Mouse (Mus musculus): ENCODE measurements around the gene Brk1.
A peak's percentile ranks its signal among the peaks of the same experiment; 100 is the strongest.

Gene Brk1

DNA sequence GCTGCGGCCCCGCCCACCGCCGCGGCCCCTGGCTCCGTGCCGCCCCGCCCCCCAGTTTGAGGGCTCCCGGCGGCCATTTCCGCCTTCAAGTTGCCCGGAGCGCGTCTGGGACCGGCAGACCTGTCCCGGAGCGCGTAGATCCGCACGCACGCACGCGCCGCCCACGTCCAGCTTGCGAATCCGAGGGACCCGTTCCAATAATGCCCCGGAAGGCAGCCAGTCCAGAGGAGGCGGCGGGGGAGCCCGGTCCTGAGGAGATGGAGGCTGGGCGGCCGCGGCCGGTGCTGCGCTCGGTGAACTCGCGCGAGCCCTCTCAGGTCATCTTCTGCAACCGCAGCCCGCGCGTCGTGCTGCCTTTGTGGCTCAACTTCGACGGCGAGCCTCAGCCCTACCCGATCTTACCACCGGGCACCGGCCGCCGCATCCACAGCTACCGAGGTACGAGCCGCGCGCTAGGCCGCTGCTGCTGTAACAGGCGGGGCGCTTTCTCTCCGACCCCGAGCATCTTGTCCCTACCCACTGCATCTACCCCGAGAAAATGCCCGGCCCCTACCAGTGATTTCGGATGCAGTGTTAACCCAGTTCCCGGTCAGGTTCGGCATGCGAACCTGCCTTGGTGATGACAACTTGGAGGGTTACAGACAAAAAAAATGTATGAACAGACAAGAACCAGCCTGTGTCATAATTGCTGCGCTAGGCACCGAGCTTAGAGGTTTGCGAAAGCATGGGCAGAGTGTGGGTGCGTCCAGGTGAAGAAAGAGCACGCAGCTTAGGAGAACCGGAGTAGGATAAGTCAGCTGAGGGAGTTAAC lies 19.6 kb downstream of the Brk1 start, which contains the start of gene Vhl:
Gene Vhl, plus strand, starts transcription at position 19 of the 811 bp plus-strand sequence.
- peak; percentile 93 for DNase-seq (ENCODE audit: low read depth, low spot score)

- peak; percentile 32 for DNase-seq (ENCODE audit: low read depth, low spot score)
Measured at GRCm38 (mm10) chr6:113624989-113625770, 20.6 kb downstream of the Brk1 start.

GRCm38 (mm10) chr6:113630322-113630721 lies 25.8 kb downstream of the Brk1 start:
- DNase-seq (ENCODE audit: low read depth, low spot score) = peak; percentile 71

GRCm38 (mm10) chr6:113632863-113633262 lies 28.3 kb downstream of the Brk1 start:
- DNase-seq (ENCODE audit: low read depth, low spot score) = no peak

DNA sequence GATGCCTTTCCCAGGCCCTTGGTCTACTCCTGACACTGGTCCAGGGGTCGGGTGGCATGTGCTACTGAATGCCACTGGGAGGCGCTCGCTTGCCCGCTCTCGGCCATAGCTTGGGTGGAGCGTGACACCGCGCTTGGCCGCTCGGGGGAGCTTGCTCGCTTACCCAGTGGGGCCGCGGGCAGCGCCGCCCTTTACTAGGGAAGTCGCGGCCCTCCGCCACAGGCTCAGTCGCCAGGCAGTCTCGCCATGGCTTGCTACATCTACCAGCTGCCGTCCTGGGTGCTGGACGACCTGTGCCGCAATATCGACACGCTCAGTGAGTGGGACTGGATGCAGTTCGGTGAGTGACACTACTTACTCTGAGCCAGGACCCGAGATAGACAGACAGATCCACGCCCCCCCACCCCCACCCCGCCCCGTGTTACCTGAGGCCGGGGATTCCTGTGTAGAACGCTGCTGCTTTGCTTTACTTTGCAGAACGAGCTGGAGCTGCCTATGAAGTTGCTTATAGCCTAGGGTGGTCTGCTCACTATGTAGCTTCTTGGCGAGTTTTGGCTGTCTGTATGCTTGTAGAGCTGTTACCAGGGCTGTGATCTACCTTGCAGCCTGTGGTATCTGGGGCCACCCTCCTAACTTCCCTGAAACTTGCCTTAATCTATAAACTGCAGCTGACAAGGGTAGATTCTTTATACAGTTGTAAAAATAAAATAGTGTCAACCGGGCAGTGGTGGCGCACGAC lies 33.9 kb downstream of the Brk1 start, which contains the start of gene Irak2:
Gene Irak2, plus strand, starts transcription at position 166 of the 739 bp plus-strand sequence.
- DNase-seq (ENCODE audit: low read depth, low spot score) = peak; percentile 97

DNA sequence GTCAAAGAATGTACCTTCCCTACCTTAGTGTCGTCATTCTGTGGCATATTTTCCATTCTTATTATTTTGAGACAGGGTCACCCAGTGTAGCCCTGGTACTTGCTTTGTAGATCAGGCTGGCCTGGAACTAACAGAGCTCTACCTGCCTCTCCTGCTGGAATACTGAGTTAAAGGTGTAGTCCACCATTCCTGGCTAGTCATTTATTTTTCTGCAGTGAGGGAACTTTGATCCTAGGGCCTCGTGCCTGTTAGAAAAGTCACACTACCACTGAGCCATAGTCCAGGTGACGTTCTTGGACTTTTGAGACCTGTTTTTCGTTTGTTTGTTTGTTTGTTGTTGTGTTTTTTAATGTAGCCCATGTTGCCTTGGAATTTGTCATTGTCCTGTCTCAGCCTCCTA lies 34.6 kb downstream of the Brk1 start:
- DNase-seq (ENCODE audit: low read depth, low spot score) = no peak

GRCm38 (mm10) chr6:113642605-113643004 lies 38.0 kb downstream of the Brk1 start:
- no peak for DNase-seq (ENCODE audit: low read depth, low spot score)

DNA sequence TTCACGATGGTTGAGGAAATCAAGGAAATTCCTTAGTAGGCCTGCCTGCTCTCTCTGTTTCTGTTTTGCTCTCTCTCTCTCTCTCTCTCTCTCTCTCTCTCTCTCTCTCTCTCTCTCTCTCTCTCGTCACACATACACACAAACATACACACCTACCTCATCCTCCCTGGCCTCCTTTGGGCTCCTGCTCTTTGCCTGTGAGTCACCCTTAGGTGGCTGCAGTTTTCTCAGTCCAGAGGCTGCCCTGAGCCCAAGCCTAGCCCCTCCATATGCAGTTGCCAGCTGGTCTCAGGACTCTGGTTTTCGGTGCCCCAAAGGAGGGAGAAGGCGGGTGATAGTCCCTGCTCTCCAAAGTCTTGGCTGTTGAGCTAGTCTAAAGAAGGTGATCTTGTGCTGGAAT lies 38.4 kb downstream of the Brk1 start:
- no peak for DNase-seq (ENCODE audit: low read depth, low spot score)

DNA sequence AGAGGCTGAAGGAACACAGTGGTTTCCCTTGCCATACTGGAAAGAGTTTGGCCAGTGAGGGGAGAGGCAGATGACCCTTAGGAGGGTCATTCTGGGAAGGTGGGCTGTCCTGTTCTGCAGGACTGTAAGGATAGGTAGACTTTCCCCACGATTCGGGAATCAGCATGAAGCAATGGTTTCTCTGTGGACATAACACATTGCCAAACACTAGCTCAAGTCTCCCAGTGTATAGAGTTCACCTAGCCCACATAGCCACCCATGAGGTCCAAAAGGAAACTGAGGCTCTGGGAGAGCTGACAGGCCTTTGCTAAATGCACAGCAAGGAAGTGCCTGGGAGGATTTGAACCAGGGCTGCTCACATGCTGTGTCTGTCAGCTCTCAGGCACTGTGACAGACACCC lies 39.4 kb downstream of the Brk1 start:
- no peak for DNase-seq (ENCODE audit: low read depth, low spot score)

- peak; percentile 54 for DNase-seq (ENCODE audit: low read depth, low spot score)
Measured at GRCm38 (mm10) chr6:113644808-113645207, 40.2 kb downstream of the Brk1 start.

DNA sequence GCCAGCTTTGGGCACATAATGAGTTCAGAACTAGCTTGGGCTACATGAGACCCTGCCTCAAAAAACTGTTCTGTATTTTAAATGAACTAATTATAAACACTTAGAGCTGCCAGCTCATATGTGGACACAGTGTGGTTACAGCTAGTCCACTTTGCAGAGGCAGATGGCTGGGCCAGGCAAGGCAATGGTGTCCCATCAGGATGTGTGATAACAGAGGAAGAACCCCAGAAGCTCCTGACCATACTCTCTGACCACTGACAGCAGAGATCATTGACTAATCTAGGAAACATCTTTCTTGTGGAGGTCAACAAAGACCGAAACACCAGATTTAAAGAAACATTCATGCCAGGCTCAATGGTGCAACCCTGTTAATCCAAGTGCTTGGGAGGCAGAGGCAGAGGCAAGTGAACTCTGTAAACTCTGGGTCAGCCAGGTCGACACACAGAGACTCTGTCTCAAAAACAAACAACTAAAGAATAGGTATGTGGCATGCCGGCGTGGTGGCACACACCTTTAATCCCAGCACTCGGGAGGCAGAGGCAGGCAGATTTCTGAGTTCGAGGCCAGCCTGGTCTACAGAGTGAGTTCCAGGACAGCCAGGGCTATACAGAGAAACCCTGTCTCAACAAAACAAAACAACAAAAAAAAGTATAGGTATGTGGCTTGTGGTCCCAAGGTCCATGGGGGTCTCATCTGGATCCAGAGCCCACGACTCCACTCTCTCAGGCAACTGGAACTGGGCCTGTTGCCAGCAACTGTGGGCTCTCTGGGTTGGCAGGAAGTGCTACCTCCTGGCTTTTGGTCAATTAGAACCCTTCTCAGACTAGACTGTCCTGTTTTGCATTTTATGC lies 45.0 kb downstream of the Brk1 start:
- DNase-seq (ENCODE audit: low read depth, low spot score) = no peak

DNA sequence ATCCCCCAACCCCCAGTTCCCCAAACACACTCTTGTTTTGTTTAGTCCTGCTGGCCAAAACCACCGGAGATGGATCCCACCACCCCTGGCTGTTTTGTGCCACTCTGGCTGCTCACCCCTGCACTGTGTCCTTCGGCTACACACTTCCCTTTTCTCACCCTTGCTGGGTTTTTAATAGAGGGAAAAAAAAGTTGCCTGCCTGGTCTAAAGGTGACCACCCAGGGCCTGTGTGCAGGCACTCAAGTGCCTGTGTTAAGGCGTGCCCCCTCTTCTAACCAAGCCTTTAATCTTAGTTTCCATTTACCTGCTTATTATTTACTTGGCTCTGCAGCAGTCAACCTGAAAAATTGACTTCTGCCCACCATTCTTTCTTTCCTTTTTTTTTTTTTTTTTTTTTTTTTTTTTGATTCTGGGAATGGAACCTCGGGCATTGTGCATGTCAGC lies 45.6 kb downstream of the Brk1 start:
- DNase-seq (ENCODE audit: low read depth, low spot score) = peak; percentile 19

GRCm38 (mm10) chr6:113651626-113652025 lies 47.1 kb downstream of the Brk1 start:
- no peak for DNase-seq (ENCODE audit: low read depth, low spot score)

GRCm38 (mm10) chr6:113653551-113653950 lies 49.0 kb downstream of the Brk1 start:
- no peak for DNase-seq (ENCODE audit: low read depth, low spot score)

GRCm38 (mm10) chr6:113654102-113654501 lies 49.5 kb downstream of the Brk1 start:
- no peak for DNase-seq (ENCODE audit: low read depth, low spot score)

DNA sequence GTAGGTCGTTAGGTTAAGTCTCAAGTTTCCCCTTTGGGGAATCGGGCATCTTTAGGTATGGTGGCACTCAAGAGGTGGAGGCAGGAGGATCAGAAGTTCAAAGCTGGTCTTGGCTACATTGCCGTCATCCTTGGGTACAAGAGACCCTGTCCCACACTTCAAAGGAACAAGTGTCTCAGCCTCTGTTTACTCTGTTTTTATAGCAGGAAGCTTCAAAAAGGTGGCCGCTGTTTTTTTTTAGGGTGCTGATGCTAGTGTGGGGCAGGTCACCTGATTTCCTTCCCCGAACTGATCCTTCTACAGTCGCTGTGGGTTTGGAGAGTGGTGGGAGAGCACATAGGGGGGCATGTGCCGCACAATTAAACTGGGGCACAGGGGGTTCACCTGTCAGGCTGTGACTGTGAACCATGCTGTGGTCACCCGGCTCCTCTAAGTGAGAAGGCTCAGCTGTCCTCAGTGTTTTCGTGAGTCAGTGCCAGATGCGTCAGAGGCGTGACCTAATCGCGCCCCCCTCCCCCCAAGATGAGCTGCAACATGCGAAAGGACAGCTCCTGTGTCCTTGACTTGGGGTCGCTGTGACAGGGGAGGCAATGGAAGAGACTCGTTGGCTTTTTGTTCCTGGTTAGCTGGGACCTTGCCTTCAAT lies 50.3 kb downstream of the Brk1 start:
- DNase-seq (ENCODE audit: low read depth, low spot score) = no peak

- no peak for DNase-seq (ENCODE audit: low read depth, low spot score)
Measured at GRCm38 (mm10) chr6:113655475-113655874, 50.9 kb downstream of the Brk1 start.

DNA sequence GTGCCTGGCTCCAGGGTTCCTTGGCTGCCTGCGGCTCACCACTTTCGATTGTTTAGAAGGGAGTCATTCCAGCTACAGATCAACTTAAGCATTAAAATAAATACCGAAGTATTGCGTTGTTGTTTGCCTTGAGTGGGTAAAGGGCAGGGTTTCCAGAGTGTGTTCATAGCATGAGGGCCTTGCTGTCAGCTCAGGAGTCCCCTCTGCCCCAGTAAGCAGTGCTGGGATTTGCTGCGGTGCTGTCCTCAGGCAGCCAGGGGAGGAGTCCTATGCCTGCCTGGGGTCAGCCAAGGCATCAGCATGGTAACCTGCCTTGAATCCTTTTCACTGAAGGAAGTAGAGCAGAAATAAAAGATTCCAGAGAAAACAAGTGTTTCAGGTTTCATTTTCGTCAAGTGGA lies 52.3 kb downstream of the Brk1 start:
- DNase-seq (ENCODE audit: low read depth, low spot score) = no peak

GRCm38 (mm10) chr6:113658226-113658625 lies 53.7 kb downstream of the Brk1 start:
- no peak for DNase-seq (ENCODE audit: low read depth, low spot score)

Data from brain, adult 2 months (tissue).